Mouse (Mus musculus): ENCODE measurements around the gene Usp34.
A peak's percentile ranks its signal among the peaks of the same experiment; 100 is the strongest.
"Not testable (repeated sequence)": the region's sequence is repeated elsewhere in the genome, so short reads cannot be mapped to it uniquely, and the experiment has no call there.

Gene Usp34

DNA sequence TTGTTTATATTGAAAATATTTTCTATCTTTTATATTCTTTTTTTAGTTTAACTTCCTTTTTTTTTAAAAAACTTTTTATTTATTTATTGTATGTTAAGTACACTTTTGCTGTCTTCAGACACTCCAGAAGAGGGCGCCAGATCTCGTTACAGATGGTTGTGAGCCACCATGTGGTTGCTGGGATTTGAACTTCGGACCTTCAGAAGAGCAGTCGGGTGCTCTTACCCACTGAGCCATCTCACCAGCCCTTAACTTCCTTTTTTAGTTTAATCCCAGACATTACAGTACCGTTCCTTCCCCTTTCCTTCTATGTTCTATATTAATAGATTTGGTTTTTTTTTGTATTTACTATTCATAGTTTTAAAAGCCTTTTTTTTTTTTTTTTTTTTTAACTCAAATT lies 50.5 kb downstream of the Usp34 start:
- DNase-seq (ENCODE audit: low read depth, low spot score), result not testable (repeated sequence)

DNA sequence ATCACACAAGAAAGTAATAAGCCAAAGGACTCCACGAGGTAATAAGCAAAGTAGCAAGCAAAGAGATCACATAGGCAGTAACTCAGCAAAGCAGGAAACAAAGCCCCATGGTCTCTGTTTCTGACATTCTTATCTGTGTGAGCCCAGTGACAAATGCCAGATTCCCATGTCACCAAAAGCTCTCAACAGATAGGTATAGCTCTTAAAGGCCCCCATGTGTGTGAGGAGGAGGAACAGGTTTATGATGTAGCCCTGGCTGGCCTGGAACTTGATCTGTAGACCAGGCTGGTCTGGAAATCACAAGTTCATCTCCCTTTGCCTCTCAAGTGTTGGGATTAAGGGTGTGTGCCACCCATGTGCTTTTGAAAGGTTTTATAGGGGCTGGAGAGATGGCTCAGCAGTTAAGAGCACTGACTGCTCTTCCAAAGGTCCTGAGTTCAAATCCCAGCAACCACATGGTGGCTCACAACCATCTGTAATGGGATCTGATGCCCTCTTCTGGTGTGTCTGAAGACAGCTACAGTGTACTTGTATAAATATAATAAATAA lies 53.1 kb downstream of the Usp34 start:
- DNase-seq (ENCODE audit: low read depth, low spot score), result not testable (repeated sequence)

DNA sequence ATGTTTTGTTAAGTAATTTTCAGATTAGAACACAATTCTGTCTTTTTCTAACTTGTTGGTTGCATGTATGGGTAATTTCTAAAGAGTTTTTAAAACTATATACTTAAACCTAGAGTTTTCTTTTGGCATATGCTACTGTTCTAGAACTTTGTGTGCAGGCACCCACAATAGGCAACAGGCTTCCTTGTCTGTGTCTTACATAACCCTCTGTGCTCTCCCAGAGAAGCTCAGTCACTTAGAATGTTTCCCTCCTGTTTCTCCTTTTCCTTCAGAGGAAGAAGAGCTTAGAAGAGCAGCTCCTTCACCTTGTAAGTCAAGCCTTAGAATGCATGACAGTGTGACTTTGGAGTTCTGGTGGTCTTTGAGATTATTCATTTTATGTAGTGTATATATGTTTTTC lies 55.6 kb downstream of the Usp34 start:
- no peak for DNase-seq (ENCODE audit: low read depth, low spot score)

DNA sequence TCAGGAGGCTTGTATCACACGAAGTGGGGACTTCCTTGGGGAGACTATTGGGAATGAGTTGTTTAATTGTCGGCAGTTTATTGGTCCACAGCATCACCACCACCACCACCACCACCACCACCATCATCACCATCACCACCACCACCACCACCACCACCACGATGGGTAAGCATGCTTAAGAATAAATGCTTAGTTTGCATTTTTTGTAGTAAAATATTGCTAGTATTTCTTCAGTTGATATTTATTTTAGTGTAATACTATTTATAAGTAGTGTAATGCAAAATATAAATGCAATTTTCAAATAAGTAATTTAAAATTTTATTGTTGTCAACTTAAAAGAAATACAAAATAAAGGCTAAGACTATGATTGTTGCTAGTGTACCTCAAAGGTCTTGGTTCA lies 57.7 kb downstream of the Usp34 start:
- no peak for DNase-seq (ENCODE audit: low read depth, low spot score)

DNA sequence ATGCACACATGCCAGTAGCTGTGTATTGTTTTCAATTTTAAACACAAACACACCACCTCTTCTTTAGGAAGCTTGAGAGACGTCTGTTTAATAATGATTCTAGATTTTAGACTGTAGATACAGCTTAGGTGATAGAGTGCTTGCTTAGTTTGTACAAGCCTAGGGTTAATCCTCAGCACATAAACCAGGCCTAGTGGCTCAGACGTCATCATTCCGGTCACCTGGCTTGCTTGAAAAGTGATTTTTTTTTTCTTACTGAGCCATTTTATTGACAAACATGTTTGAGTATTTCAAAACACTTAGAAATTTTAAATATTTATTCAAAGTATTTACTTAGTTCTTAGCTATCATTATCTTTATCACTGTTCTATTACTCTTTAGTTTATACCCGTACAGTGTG lies 65.3 kb downstream of the Usp34 start:
- DNase-seq (ENCODE audit: low read depth, low spot score), result no peak

DNA sequence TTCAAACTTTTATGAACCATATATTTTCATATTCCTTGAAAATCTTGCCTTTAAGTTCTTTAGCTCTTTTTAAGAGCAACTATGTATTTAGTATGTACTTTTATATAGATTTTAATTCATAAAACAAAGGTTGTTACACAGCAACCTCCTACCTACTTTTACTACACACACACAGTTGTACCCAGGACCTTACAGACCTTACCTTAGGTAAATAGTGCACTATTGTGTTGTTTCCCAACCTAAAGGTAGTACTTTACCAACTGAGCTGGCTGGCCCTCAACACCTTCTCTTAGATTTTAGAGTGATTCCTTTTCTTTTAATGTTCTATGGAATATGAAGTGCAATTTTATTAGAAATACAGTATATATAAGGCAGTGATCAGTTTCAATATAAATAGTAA lies 65.8 kb downstream of the Usp34 start:
- DNase-seq (ENCODE audit: low read depth, low spot score), result no peak

DNA sequence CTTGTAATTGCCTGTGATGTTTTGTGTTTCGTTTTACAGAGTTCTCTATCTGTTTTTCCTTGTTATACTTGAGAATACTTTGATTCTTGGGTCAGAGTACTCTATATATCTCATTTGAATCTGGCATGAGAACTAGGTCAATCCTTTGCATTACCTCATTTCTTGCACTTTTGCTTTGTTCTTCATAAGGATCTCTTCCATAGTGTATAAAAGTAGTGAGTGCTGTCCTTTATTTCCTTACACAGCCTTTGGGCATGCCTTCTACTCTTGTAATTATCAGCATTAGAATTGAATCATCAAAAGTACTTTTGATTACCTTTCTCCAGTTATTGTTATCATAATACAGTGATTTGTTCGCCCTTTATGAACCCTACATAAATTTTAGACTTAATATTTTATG lies 73.4 kb downstream of the Usp34 start:
- DNase-seq (ENCODE audit: low read depth, low spot score), result no peak

DNA sequence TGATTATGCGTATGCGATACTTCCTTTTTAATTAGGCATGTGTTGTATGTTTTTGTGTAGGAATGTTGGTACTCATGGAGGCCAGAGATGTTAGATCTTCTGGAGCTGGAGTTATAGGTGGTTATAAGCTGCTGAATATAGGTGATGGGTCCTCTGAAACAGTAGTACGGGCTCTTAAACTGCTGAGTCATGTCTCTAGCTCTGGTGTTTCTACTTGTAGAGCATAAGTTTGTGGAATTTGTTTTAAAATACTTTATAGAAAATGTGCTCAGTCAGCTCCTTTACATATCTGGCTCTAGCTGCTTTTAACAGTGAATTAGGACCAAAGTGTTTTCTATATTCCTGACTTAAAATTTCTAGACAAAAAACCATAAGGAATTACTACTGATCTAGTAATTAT lies 73.9 kb downstream of the Usp34 start:
- DNase-seq (ENCODE audit: low read depth, low spot score), result no peak

DNA sequence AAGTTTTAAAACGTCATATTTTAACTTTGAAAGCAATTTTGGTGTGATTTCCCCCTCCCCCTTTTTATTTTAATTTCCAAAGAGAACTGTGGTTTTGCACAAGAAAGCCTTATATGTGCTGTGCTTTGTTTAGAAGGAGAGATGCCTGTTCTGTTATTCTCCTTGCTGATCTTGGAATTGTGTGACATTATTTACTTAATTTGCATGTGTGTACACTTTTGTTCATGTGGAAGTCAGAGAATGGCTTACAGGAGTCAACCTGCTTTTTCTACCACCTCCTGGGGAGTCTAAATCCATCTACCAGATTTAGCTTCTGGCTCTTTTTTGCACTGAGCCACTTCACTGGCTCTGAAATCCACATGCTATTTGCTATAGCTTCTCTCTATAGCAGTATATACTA lies 76.1 kb downstream of the Usp34 start:
- no peak for DNase-seq (ENCODE audit: low read depth, low spot score)

DNA sequence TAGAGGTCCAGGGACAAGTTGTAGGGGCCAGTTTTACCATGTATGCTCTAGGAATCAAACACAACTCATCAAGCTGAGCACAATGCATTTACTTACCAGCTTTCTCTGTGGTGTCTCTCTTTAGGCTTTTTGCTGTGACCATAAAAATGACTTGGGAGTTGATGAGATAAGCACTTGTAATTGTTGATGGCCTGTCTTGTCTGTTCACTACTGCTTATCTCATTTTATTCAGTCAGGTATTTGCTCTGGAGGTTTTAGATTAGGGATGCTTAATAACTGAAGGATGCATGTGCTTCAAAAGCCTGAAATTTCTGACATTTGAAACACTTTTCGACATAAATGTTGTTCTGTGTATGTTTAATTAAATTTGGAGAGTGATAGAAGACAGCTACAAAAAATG lies 83.0 kb downstream of the Usp34 start:
- no peak for DNase-seq (ENCODE audit: low read depth, low spot score)

DNA sequence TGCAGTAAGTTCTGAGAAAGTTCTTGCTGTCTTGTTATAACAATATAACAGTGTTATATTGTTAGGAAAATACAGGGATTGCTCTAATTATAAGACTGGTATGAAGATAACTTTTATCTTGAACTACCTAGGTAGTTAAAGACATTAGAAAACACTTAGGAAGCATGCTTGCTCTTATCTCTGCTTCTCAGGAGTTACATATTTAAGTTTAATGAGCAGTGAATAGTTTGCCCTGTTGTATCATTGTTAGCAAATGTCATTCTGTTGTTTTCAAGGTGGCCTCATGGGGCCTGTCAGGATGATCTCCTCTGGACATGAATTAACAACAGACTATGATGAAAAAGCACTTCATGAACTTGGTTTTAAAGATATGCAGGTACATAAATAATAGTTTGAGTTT lies 85.9 kb downstream of the Usp34 start:
- no peak for DNase-seq (ENCODE audit: low read depth, low spot score)

DNA sequence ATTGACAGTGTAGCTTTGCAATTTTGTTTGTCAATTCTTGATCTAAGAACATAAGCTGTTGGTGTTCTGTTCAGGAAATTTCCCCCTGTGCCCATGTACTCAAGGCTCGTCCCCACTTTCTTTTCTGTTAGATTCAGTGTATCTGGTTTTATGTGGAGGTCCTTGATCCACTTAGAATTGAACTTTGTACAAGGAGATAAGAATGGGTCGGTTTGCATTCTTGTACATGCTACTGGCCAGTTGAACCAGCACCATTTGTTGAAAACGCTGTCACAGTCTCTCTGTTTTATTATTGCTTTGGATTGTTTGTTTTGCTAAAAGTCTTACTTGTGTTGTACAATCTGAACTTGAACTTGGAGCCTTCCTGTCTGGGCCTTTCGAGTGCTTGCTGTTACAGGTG lies 89.9 kb downstream of the Usp34 start:
- DNase-seq (ENCODE audit: low read depth, low spot score), result no peak

DNA sequence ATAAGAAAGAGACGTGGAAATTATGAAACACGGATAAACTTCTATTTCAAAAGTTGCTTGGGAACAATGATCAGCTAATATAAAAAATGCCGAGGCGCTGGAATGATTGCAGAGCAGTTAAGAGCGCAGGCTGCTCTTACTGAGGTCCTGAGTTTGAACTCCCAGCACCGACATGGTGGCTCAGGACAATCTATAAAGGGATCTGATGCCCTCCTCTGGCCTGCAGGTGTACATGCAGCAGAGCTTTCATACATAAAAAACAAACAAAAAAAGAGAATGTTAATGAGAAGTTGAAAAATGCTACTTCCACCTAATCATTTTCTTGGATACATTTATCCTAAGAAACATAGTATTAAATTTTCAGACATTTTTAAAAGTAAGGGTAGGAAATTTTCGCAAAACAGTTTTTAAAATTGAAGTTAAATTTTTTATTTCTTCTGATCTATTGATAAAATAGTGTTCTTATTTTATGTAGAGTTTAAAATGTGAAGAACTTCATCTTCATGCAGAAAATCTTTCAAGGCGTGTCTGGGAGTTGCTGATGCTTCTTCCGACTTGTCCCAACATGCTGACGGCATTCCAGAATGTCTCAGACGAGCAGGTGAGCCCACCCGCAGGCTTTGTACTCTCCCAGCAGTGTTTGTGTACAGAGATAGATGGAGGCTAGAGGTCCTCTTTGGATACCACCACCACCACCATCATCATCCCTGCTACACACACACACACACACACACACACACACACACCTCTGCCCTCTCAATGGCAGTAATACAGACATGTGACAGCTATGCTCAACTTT lies 94.5 kb downstream of the Usp34 start:
- peak; percentile 10 for DNase-seq (ENCODE audit: low read depth, low spot score)

DNA sequence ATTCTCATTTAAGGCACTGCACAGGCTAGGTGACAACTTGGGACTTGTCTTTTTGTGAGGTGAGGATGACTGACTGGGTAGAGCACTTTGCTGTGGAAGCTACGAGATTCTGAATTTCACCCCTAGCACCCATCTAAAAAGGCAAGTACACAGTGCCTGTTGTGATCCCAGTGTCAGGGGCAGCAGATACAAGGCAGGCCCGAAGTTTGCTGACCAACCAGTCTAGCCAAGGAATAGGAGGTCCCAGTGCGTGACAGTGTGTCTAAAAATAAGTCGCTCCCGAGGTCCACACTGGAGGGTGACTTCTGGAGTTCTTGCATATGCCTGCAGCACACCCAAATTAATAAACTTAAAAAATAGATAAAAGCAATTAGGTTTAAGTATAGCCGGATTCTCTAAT lies 121.6 kb downstream of the Usp34 start:
- DNase-seq (ENCODE audit: low read depth, low spot score), result no peak

DNA sequence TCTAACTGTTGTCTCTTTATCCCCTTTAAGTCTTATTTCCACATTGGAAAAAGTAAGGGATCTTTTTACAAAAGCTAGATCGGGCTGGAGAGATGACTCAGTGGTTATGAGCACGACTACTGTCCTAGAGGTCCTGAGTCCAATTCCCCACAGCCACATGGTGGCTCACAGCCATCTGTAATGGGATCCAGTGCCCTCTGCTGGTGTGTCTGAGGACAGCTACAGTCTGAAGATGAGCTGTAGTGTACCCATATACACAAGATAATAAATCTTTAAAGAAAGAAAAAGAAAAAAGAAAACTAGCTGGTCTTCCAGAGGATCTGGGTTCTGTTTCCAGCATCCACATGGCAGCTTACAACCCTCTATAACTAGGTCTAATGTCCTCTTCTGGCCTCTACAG lies 123.3 kb downstream of the Usp34 start:
- DNase-seq (ENCODE audit: low read depth, low spot score), result no peak

DNA sequence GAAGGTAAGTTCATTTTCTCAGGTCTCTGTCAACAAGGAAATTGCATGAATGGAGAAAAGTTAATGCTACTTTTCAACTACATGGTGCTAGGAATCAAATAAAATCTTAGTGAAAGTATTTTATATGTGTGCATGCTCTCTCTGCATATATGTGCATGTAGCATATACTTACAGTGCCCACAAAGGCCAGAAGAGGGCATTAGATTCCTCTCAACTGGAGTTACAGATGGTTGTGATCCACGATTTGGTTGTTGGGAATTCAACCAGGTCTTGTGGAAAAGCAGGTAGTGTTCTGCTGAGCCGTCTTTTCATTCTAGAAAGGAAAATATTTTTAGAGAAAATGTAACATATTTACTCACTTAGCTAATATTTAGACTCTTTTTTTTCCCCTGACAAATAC lies 129.4 kb downstream of the Usp34 start:
- no peak for DNase-seq (ENCODE audit: low read depth, low spot score)

DNA sequence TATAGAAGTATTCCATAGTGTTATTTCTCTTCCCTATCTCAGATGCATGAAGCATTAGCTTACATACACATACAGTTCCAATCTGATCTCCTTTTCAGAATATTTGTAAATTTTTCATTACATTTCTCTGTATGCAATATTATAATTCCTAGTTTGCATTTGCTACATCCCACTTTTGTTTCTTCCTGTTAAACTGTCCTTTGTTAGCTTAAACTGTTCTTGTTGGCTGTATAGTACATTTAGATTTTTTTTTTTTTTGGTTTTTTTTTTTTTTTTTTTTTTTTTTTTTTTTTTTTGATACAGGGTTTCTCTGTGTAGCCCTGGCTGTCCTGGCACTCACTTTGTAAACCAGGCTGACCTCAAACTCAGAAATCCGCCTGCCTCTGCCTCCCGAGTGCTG lies 159.2 kb downstream of the Usp34 start:
- DNase-seq (ENCODE audit: low read depth, low spot score), result not testable (repeated sequence)

DNA sequence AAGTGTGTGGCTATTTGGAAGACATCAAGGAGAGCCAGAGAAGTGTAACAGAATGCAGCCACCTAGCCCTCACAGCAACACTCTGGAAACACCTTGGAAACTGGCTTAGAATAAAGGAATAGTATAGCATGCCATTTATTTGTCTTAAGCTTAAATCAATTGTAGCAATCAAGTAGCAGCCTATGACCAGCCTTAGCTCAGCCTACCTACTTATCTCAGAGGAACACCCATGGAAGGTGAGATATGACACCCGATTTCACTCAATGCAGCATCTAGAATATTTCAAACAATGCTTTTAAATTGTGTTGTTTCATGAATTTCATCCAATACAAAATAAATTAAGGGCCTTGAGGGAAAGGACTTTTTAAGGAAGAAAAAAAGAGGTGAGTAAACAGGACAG lies 183.3 kb downstream of the Usp34 start:
- DNase-seq (ENCODE audit: low read depth, low spot score), result no peak

DNA sequence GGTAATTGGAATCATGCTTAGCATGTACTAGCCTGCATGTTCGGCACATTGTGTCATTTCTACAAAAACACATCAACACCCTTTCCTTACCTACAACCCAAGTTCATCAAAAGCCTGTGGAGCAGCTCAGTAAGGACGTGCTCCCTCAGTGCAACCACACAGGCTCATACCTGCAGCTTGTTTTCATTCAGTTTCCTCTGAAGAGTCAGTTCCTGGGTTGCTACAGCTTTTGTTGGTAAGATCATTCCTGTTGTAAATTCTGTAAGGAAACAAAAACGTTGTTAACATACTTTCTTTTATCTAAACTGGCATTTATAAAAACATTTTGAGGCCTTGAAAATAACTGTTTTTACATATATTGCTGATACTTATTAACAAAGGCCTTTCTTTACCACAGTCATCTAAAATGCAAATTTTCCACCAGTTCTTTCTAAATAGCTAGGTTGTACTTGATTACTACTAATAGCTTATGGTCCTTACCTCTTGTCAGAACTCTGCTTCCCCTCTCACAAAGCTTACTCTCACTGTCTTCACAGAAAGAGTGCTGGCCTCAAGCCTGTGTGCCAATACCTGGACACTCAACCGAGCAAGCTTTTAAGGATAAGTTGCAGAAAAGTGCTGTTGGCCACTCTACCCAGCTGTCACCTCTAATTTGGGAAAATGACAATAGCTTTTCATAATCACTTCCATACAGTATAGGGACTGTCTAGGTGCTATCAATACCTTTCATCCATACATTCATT lies 185.5 kb downstream of the Usp34 start:
- no peak for DNase-seq (ENCODE audit: low read depth, low spot score)

DNA sequence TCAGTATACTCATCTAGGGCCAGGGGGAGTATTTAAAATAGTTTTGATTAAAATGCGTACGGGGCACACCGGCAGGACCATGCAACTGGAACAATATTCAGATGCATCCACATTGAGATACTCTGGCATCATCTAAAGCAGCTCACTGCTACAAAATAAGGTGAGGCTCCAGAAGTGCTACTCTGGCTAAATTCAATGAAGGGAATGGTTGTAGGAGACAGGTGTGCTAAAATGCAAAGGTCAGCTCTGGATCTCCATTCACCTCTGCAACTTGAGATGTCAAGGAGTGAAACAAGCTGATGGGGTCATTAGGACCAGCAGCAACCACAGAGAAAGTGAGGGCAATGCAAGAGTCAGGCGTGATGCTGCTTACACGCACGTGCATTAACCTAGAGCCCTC lies 188.5 kb downstream of the Usp34 start:
- no peak for DNase-seq (ENCODE audit: low read depth, low spot score)

DNA sequence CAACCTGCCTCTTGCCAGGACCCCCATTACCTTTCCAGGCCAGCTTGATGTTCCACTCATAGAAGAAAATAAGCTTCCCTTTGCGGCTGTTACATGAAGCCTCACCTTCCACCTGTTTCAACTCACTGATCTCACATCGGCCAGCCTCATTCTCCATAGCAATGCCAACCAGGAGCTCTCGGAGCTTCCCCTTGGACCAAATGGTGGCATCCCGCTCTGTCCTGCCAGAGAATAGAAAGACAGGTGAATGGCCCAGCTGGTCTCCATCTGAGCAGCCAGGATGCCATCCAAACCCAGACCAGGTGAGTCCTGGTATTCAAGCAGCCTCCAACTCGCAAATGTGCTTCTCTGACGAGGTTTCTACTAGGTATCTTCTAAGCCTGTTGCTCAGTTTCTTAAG lies 190.0 kb downstream of the Usp34 start:
- no peak for DNase-seq (ENCODE audit: low read depth, low spot score)

DNA sequence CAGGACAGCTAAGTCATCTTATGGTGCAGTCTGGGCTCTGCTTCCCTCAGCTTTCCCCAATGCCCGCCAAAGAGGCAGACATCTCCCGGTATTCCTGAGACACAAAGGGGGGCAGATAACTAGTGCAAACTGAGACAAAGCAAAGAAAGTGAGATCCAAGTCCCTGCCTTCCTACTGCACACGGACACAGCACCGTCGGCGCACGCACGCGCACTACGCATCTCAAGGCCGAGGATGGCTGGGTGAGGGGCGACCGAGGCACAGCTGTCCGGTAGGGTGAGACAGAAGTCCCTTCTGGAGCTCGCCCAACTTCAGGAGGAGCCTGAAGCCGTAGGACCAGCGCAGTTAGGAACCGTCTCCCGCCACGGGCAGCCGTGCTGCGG lies 190.6 kb downstream of the Usp34 start:
- peak; percentile 65 for DNase-seq (ENCODE audit: low read depth, low spot score)
